Mouse (Mus musculus) naive thymus-derived CD4-positive, alpha-beta T cell, adult 2 months (primary cell): ENCODE results near the gene Cdh8.

ENCODE experiments used
- DNase-seq: peaks from one replicate; pipeline ENCODE4 v3.0.0-alpha.2; 2011; ENCODE audit warnings: low read depth

The Cdh8 gene

GRCm38 (mm10) chr8:99415966-99416781 lies at the start of gene Cdh8:
Gene Cdh8, minus strand, starts transcription at chr8:99416471.
- DNase-seq, result no peak

GRCm38 (mm10) chr8:99446506-99446905 lies 30.2 kb upstream of the Cdh8 start:
- DNase-seq, result no peak

- no peak for DNase-seq
Measured at GRCm38 (mm10) chr8:99425901-99426300, 9.6 kb upstream of the Cdh8 start.

GRCm38 (mm10) chr8:99421516-99421915 lies 5.2 kb upstream of the Cdh8 start:
- DNase-seq, result no peak

- DNase-seq, result no peak
Measured at GRCm38 (mm10) chr8:99419726-99420125, 3.5 kb upstream of the Cdh8 start.

- no peak for DNase-seq
Measured at GRCm38 (mm10) chr8:99417456-99417855, 1.2 kb upstream of the Cdh8 start.

GRCm38 (mm10) chr8:99415076-99415965 lies 950 bp downstream of the Cdh8 start:
- no peak for DNase-seq

GRCm38 (mm10) chr8:99414483-99414921 lies 1.8 kb downstream of the Cdh8 start:
- no peak for DNase-seq

- no peak for DNase-seq
Measured at GRCm38 (mm10) chr8:99413877-99414482, 2.3 kb downstream of the Cdh8 start.

GRCm38 (mm10) chr8:99393908-99394307 lies 22.4 kb downstream of the Cdh8 start:
- no peak for DNase-seq

GRCm38 (mm10) chr8:99370104-99370503 lies 46.2 kb downstream of the Cdh8 start:
- no peak for DNase-seq

- no peak for DNase-seq
Measured at GRCm38 (mm10) chr8:99369166-99369565, 47.1 kb downstream of the Cdh8 start.

GRCm38 (mm10) chr8:99368449-99368848 lies 47.8 kb downstream of the Cdh8 start:
- no peak for DNase-seq

- DNase-seq, result no peak
Measured at GRCm38 (mm10) chr8:99353923-99354322, 62.3 kb downstream of the Cdh8 start.

- DNase-seq, result no peak
Measured at GRCm38 (mm10) chr8:99353221-99353620, 63.0 kb downstream of the Cdh8 start.

GRCm38 (mm10) chr8:99349456-99349855 lies 66.8 kb downstream of the Cdh8 start:
- DNase-seq, result no peak

GRCm38 (mm10) chr8:99348618-99349017 lies 67.7 kb downstream of the Cdh8 start:
- no peak for DNase-seq

GRCm38 (mm10) chr8:99339310-99339709 lies 77.0 kb downstream of the Cdh8 start:
- no peak for DNase-seq

- no peak for DNase-seq
Measured at GRCm38 (mm10) chr8:99327559-99327958, 88.7 kb downstream of the Cdh8 start.

- DNase-seq, result no peak
Measured at GRCm38 (mm10) chr8:99314561-99314960, 101.7 kb downstream of the Cdh8 start.

GRCm38 (mm10) chr8:99304184-99304583 lies 112.1 kb downstream of the Cdh8 start:
- DNase-seq, result no peak

GRCm38 (mm10) chr8:99290201-99290600 lies 126.1 kb downstream of the Cdh8 start:
- DNase-seq, result no peak

GRCm38 (mm10) chr8:99285103-99285502 lies 131.2 kb downstream of the Cdh8 start:
- no peak for DNase-seq
